In genomic region chr15:78449131-78449530, GRCm38 (mm10) we compare ENCODE assay signal across 11 mouse cellular contexts. TPM values are rescaled to one million over a fixed set of nuclear protein-coding genes. Genes with fewer than 3 reads are reported as not detected.
DNase-seq lines count a peak whose midpoint lies in the region; ATAC-seq and TF ChIP-seq lines count a peak whose summit lies in the region.
"Had no signal": no experiment of that assay in that cellular context is flagged by ENCODE, and none has a peak within 500 bp of the region (broad histone marks: within the 10 kb centered on the region; RNA-seq: fewer than 3 reads in every experiment).

No protein-coding gene starts in this region.

- TF ChIP-seq CTCF in embryonic fibroblast, embryonic 13.5 days (IDR thresholded peaks at IDR 0.05; ENCODE audit: borderline replicate concordance, insufficient read depth, low read length) = no peak

- peak overlapping the region; percentile 87 for H3K27ac ChIP-seq in heart, embryonic 13.5 days (replicated peaks)
- peak overlapping the region; percentile 91 for H3K27ac ChIP-seq in embryonic fibroblast, embryonic 13.5 days (ENCODE audit: insufficient read depth, low read length)
- peak overlapping the region; percentile 0; the same call in 1 of the 2 replicates for H3K27ac ChIP-seq in liver, embryonic 15.5 days (replicated peaks)

- no peaks in the 10 kb centered on the region for H3K27me3 ChIP-seq in heart, embryonic 13.5 days (replicated peaks)
- no peaks in the 10 kb centered on the region for H3K27me3 ChIP-seq in liver, embryonic 15.5 days

- WGBS in heart, embryonic 13.5 days = 37% methylated on average over 6 of the region's 6 CpGs
- 37% methylated on average over 6 of the region's 6 CpGs for whole genome bisulfite sequencing in liver, embryonic 15.5 days (ENCODE audit: insufficient replicate concordance)

- H3K9ac ChIP-seq in heart, embryonic 13.5 days = peak overlapping the region; percentile 78
- peak overlapping the region; percentile 38; the same call in 1 of the 2 replicates for H3K9ac ChIP-seq in liver, embryonic 15.5 days

- TF ChIP-seq POLR2A in embryonic fibroblast, embryonic 13.5 days (IDR thresholded peaks at IDR 0.05; ENCODE audit: low read depth, low read length) = no peak

- H3K4me1 ChIP-seq in heart, embryonic 13.5 days = peaks cover 42% of the 10 kb centered on the region
- peaks cover 9% of the 10 kb centered on the region; the same call in 1 of the 2 replicates for H3K4me1 ChIP-seq in embryonic fibroblast, embryonic 13.5 days (ENCODE audit: control insufficient read depth, insufficient read depth, low read length)
- H3K4me1 ChIP-seq in liver, embryonic 15.5 days (replicated peaks) = peaks cover 36% of the 10 kb centered on the region

- no peak for ATAC-seq in heart, embryonic 13.5 days (ENCODE audit: extremely low read depth, insufficient number of reproducible peaks, low FRiP score, low TSS enrichment)
- ATAC-seq in liver, embryonic 15.5 days (ENCODE audit: insufficient read depth) = peak; percentile 7; the same call in 1 of the 2 replicates

- H3K9me3 ChIP-seq in heart, embryonic 13.5 days = no peaks in the 10 kb centered on the region
- H3K9me3 ChIP-seq in liver, embryonic 15.5 days (replicated peaks) = no peaks in the 10 kb centered on the region

- 0 out of 2 replicates have a peak overlapping the region, but pooled peaks have one; percentile 7 for H3K4me2 ChIP-seq in heart, embryonic 13.5 days
- H3K4me2 ChIP-seq in liver, embryonic 15.5 days = no peak overlapping the region

- H3K4me3 ChIP-seq in heart, embryonic 13.5 days = no peak overlapping the region
- H3K4me3 ChIP-seq in embryonic fibroblast, embryonic 13.5 days (ENCODE audit: insufficient read depth, low read length) = no peak overlapping the region
- no peak overlapping the region for H3K4me3 ChIP-seq in liver, embryonic 15.5 days (replicated peaks)

- intact Hi-C loops in heart, postnatal 36 days (cut with DNase I) = loop anchor here (1.0 to 5.0 kb wide), 3 partner anchors 63 to 132 kb away; no protein-coding TSS in a partner anchor

- H3K36me3 ChIP-seq in heart, embryonic 13.5 days = no peaks in the 10 kb centered on the region
- 0 out of 2 replicates have a peak, but pooled peaks cover 7% of the 10 kb centered on the region for H3K36me3 ChIP-seq in liver, embryonic 15.5 days (replicated peaks)

- no peak for DNase-seq in heart, postnatal 36 days
- DNase-seq in CD4-positive helper T cell, adult 2 months (ENCODE audit: low read depth, low spot score) = peak; percentile 75
- no peak for DNase-seq in layer of hippocampus, postnatal 14 days (ENCODE audit: low spot score in 2 of 2)
- no peak for DNase-seq in cerebellum, postnatal 25 days
- DNase-seq in spleen, postnatal 14 days (ENCODE audit: low spot score in 2 of 2) = no peak
- DNase-seq: lung, embryonic 14.5 days had no signal

RNA-seq across cellular contexts. Expression of gene Tmprss6, which starts 19.3 kb away (rescaled TPM):
- polyA plus RNA-seq in heart, embryonic 13.5 days (2015; fragmentation: Nextera tagmentation; extraction: Ambion mirVana) = 0.37 and 0.45 TPM in 2 replicates
- not detected for total RNA-seq in heart, postnatal 36 days (2021)
- not detected in 2 replicates for polyA plus RNA-seq in embryonic fibroblast, embryonic 13.5 days (2011; ENCODE audit: insufficient read length, low read depth, missing spikeins)
- polyA plus RNA-seq in liver, embryonic 15.5 days (2015; fragmentation: Nextera tagmentation; extraction: Ambion mirVana) = 22.0 and 29.2 TPM in 2 replicates
- not detected for total RNA-seq in layer of hippocampus, postnatal 14 days (2021)
- total RNA-seq: neutrophil, adult 5-6 weeks had no signal

RNA-seq across cellular contexts. Expression of gene Kctd17, which starts 20.8 kb away (rescaled TPM):
- 22.5 and 23.0 TPM in 2 replicates for polyA plus RNA-seq in heart, embryonic 13.5 days (2015; fragmentation: Nextera tagmentation; extraction: Ambion mirVana)
- total RNA-seq in heart, postnatal 36 days (2021) = 10 to 100 TPM; 28.0 to 30.3 TPM
- 90.6 and 110 TPM in 2 replicates for polyA plus RNA-seq in embryonic fibroblast, embryonic 13.5 days (2011; ENCODE audit: insufficient read length, low read depth, missing spikeins)
- 4.5 and 4.6 TPM in 2 replicates for polyA plus RNA-seq in liver, embryonic 15.5 days (2015; fragmentation: Nextera tagmentation; extraction: Ambion mirVana)
- total RNA-seq in layer of hippocampus, postnatal 14 days (2021) = 100 to 1,000 TPM; 254 to 262 TPM
- total RNA-seq: neutrophil, adult 5-6 weeks had no signal

RNA-seq across cellular contexts. Expression of gene Mpst, which starts 42.9 kb away (rescaled TPM):
- polyA plus RNA-seq in heart, embryonic 13.5 days (2015; fragmentation: Nextera tagmentation; extraction: Ambion mirVana) = 0.99 and 1.9 TPM in 2 replicates
- total RNA-seq in heart, postnatal 36 days (2021) = 10 to 100 TPM; 40.9 to 42.3 TPM
- polyA plus RNA-seq in embryonic fibroblast, embryonic 13.5 days (2011; ENCODE audit: insufficient read length, low read depth, missing spikeins) = 9.6 and 13.3 TPM in 2 replicates
- polyA plus RNA-seq in liver, embryonic 15.5 days (2015; fragmentation: Nextera tagmentation; extraction: Ambion mirVana) = 5.6 and 5.8 TPM in 2 replicates
- 10 to 100 TPM; 39.5 to 41.9 TPM for total RNA-seq in layer of hippocampus, postnatal 14 days (2021)

RNA-seq across cellular contexts. Expression of gene Tst, which starts 43.4 kb away (rescaled TPM):
- polyA plus RNA-seq in heart, embryonic 13.5 days (2015; fragmentation: Nextera tagmentation; extraction: Ambion mirVana) = 12.2 and 14.2 TPM in 2 replicates
- total RNA-seq in heart, postnatal 36 days (2021) = 10 to 100 TPM; 20.2 to 24.4 TPM
- polyA plus RNA-seq in embryonic fibroblast, embryonic 13.5 days (2011; ENCODE audit: insufficient read length, low read depth, missing spikeins) = 3.5 and 5.0 TPM in 2 replicates
- 200 and 245 TPM in 2 replicates for polyA plus RNA-seq in liver, embryonic 15.5 days (2015; fragmentation: Nextera tagmentation; extraction: Ambion mirVana)
- 10 to 100 TPM; 35.4 to 45.6 TPM for total RNA-seq in layer of hippocampus, postnatal 14 days (2021)

RNA-seq across cellular contexts. Expression of gene Il2rb, which starts 45.9 kb away (rescaled TPM):
- polyA plus RNA-seq in heart, embryonic 13.5 days (2015; fragmentation: Nextera tagmentation; extraction: Ambion mirVana) = 0.04 TPM in 1 of 2 replicates, not detected in the other
- under 1 TPM; 0.39 to 0.54 TPM for total RNA-seq in heart, postnatal 36 days (2021)
- 0.25 TPM in 1 of 2 replicates, not detected in the other for polyA plus RNA-seq in embryonic fibroblast, embryonic 13.5 days (2011; ENCODE audit: insufficient read length, low read depth, missing spikeins)
- polyA plus RNA-seq in liver, embryonic 15.5 days (2015; fragmentation: Nextera tagmentation; extraction: Ambion mirVana) = 0.58 and 1.1 TPM in 2 replicates
- total RNA-seq in layer of hippocampus, postnatal 14 days (2021) = under 1 TPM; 0.07 to 0.12 TPM
- total RNA-seq: gastrocnemius, adult 8-10 months had no signal

Comparison
In these comparisons a context has a peak if more than half of its experiments do, and no peak if none do; other contexts are left out.
1. H3K27ac ChIP-seq: peak in every context shown above with its lines; median percentile 91 in embryonic fibroblast, embryonic 13.5 days; 87 in heart, embryonic 13.5 days; 0 in liver, embryonic 15.5 days.
2. RNA of gene Tmprss6, which starts 19.3 kb away (polyA plus RNA-seq): 22.0 to 29.2 TPM in liver, embryonic 15.5 days; 0.37 to 0.45 TPM in heart, embryonic 13.5 days and not detected in embryonic fibroblast, embryonic 13.5 days; every median in the first group is over 10 times any median in the second.